Mouse (Mus musculus) left cerebral cortex, adult 6 months (tissue): Measurements from ENCODE around the gene D430019H16Rik. TPM values are rescaled to one million over a fixed set of nuclear protein-coding genes. Genes with fewer than 3 reads are reported as not detected.

Experiments
- long read RNA-seq, 2 experiments: library from polyadenylated mRNA; unstranded; transcript quantifications; one replicate each; pipeline ENCODE4 v2.0.0; 2019 to 2020
- polyA plus RNA-seq: library from polyadenylated mRNA; unstranded; fragments of <200 nt; fragmentation: Nextera tagmentation; gene quantifications from 2 replicates; pipeline ENCODE4 v1.2.3, GENCODE M21; 2021

D430019H16Rik gene
- 7.9 and 10.2 TPM in 2 replicates for polyA plus RNA-seq
- long read RNA-seq, experiment 1, full-length matches to known transcripts = 25 of 60 reads
- long read RNA-seq, experiment 1, partial matches to known transcripts = 0 of 60 reads
- long read RNA-seq, experiment 1, other reads (novel, unspliced or antisense) = 35 of 60 reads
- long read RNA-seq, experiment 2, full-length matches to known transcripts = 3 of 29 reads
- long read RNA-seq, experiment 2, partial matches to known transcripts = 0 of 29 reads
- long read RNA-seq, experiment 2, other reads (novel, unspliced or antisense) = 26 of 29 reads

DNA sequence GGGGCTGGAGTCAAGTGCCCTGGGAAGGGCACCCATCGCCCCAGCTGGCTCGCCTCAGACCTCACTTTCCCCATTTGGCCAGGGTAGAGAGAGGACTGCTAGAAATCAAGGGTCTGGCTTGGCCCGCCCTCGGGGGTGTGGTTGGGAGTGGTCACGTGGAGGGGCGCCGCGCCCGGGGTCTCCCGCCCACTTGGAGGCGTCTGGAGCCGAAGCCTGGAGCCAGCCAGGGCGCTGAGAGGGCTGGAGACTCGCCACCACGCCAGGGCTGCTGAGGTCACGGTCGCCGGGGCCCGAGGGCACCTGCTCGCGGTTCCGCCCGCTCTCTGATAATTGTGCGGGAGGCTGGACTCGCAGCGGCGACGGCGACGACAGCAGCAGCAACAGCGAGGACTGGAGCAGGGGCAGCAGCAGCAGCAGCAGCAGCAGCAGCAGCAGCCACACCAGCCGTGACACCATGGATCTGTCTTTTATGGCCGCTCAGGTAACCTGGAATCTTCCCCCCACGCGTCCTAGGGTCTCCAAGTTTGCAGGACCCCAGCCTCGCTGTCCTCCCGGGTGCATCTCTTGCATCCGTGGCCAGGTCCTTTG, at the start of gene D430019H16Rik:
Gene D430019H16Rik, plus strand, starts transcription at position 187 of the 588 bp plus-strand sequence.

Other genes with a start within 250 kb of the D430019H16Rik start
- gene Tcl1, start 231.1 kb upstream of the D430019H16Rik start, polyA plus RNA-seq = not detected in 2 replicates
- gene Tunar, start 120.0 kb upstream of the D430019H16Rik start, polyA plus RNA-seq = 2.6 and 3.9 TPM in 2 replicates
- gene Bdkrb2, start 109.4 kb downstream of the D430019H16Rik start, polyA plus RNA-seq = 0.15 and 0.21 TPM in 2 replicates
- not detected in 2 replicates for gene Bdkrb1, start 149.2 kb downstream of the D430019H16Rik start, polyA plus RNA-seq
- 46.2 and 53.0 TPM in 2 replicates for gene Gskip, start 231.0 kb downstream of the D430019H16Rik start, polyA plus RNA-seq
- gene Atg2b, start 231.4 kb downstream of the D430019H16Rik start, polyA plus RNA-seq = 6.7 and 7.9 TPM in 2 replicates